In the genomic region with DNA sequence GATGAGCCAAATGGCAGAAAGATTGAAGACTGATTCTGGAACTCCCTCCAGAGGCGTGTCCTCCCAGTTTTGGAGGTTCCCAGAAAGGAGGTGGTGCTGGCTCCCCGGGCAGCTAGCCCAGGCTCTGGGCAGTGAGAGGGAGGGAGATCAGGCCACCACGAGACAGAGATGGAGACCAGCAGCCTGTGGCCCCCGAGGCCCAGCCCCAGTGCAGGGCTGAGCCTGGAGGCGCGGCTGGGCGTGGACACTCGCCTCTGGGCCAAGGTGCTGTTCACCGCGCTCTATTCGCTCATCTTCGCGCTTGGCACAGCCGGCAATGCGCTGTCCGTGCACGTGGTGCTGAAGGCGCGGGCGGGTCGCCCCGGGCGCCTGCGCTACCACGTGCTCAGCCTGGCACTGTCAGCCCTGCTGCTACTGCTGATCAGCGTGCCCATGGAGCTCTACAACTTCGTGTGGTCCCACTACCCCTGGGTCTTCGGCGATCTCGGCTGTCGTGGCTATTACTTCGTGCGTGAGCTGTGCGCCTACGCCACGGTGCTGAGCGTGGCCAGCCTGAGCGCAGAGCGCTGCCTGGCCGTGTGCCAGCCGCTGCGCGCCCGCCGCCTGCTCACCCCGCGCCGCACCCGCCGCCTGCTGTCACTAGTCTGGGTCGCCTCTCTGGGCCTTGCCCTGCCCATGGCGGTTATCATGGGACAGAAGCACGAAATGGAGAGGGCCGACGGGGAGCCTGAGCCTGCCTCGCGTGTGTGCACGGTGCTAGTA, we compare ENCODE assay signal across 8 mouse cellular contexts. TPM values are rescaled to one million over a fixed set of nuclear protein-coding genes. Genes with fewer than 3 reads are reported as not detected.
A peak's percentile ranks its signal among the peaks of the same experiment; 100 is the strongest.
DNase-seq lines count a peak whose midpoint lies in the region; ATAC-seq and TF ChIP-seq lines count a peak whose summit lies in the region.

A gene (plus strand): TSS at position 51 of the 762 bp plus-strand sequence.

- TF ChIP-seq POLR2A in lung, adult 2 months (IDR thresholded peaks at IDR 0.05; ENCODE audit: borderline replicate concordance, extremely low read depth, low read depth, low read length), result no peak

- H3K4me3 ChIP-seq in lung, adult 2 months (replicated peaks; ENCODE audit: extremely low read depth, low read depth, low read length), result no peak within 1 kb of the TSS

- DNase-seq in ES-CJ7 (ENCODE audit: low read depth, low spot score), result peak; percentile 55
- peak; percentile 14 for DNase-seq in cerebellum, adult 8-10 months
- peak; percentile 29 to 65 for DNase-seq in frontal cortex, adult 2 months (ENCODE audit: extremely low spot score in 1 of 2, low spot score in 1 of 2)
- DNase-seq in layer of hippocampus, adult 8-10 months (ENCODE audit: low spot score in 2 of 2), result peak; percentile 55 to 69
- peak; percentile 66 for DNase-seq in lung, adult 2 months
- peak; percentile 84 for DNase-seq in ovary, postnatal 14 days (ENCODE audit: low spot score)
- DNase-seq in urinary bladder, adult 2 months (ENCODE audit: low spot score), result peak; percentile 68

- peaks cover 3% of the 10 kb centered on the region; the same call in 1 of the 2 replicates for H3K4me1 ChIP-seq in lung, adult 2 months (ENCODE audit: control insufficient read depth, insufficient read depth, low read length)

- ATAC-seq in hematopoietic stem cell, adult 5-6 weeks (replicated peaks in 1 of 2; ENCODE audit: insufficient read depth in 1 of 2, low FRiP score in 2 of 2, low TSS enrichment in 1 of 2, low read depth in 1 of 2, poor library complexity in 2 of 2, severe bottlenecking in 2 of 2), result peak; percentile 81 to 92

- no peak for TF ChIP-seq CTCF in lung, adult 2 months (IDR thresholded peaks at IDR 0.05; ENCODE audit: insufficient read depth, low read length)

- WGBS in lung, adult 2 months, result 7% methylated on average over 58 of the region's 58 CpGs

RNA-seq across cellular contexts. Expression of the gene that starts here (rescaled TPM):
- 273 and 311 TPM in 2 replicates for polyA plus RNA-seq in frontal cortex, adult 2 months (2012; rRNA removed)
- total RNA-seq in hematopoietic stem cell, adult 5-6 weeks (2017), result not detected in 2 replicates
- 100 to 1,000 TPM; 161 to 213 (median 178) TPM for total RNA-seq in layer of hippocampus, adult 8-10 months (2022)
- 0.97 and 1.0 TPM in 2 replicates for polyA plus RNA-seq in lung, adult 2 months (2012; rRNA removed)
- polyA plus RNA-seq in urinary bladder, adult 2 months (2012; rRNA removed), result 0.13 and 0.22 TPM in 2 replicates

Comparison
In these comparisons a context has a peak if more than half of its experiments do, and no peak if none do; other contexts are left out.
1. RNA of the gene that starts here (total RNA-seq): 161 to 213 TPM in layer of hippocampus, adult 8-10 months; not detected in hematopoietic stem cell, adult 5-6 weeks; every median in the first group is over 100 times any median in the second.
2. RNA of the gene that starts here (polyA plus RNA-seq): 273 to 311 TPM in frontal cortex, adult 2 months; 0.97 to 1.0 TPM in lung, adult 2 months and 0.13 to 0.22 TPM in urinary bladder, adult 2 months; every median in the first group is over 100 times any median in the second.
3. Peak in ATAC-seq in hematopoietic stem cell, adult 5-6 weeks; RNA of the gene not detected or under 1 TPM.
4. Peak in DNase-seq in urinary bladder, adult 2 months; RNA of the gene not detected or under 1 TPM.
5. DNase-seq: peak in every context shown above with its lines; median percentile 84 in ovary, postnatal 14 days; 68 in urinary bladder, adult 2 months; 66 in lung, adult 2 months; 62 in layer of hippocampus, adult 8-10 months; 55 in ES-CJ7; 47 in frontal cortex, adult 2 months; 14 in cerebellum, adult 8-10 months.